Mouse (Mus musculus): ENCODE data around the gene Gm7694. TPM values are rescaled to one million over a fixed set of nuclear protein-coding genes. Genes with fewer than 3 reads are reported as not detected.

The Gm7694 gene
- total RNA-seq, 2 experiments from 2014 or later = 0.45 to 0.51 TPM

DNA sequence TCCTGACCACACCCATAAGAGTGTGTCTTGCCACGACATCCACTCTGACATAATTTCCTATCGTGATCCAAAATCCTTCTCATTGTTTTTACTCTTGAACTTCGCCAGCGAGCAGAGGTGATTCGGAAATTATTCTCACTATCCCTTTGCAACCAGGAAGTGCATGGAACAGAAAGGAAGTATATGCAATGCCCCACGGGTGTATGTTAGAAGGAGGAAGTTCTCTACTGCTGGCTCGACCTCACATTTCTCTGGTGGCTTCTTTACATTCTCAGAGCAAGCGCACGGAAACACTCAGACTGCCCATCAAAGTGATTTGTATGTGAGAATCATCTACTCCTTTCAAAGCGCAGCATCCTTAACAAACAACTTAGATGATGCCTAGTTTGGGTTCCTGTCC, 1.1 kb downstream of the Gm7694 start:
- intact Hi-C loops (cut with DNase I) = no loop called here
- no peak for DNase-seq
- Histone ChIP-seq H3K27ac (no peak overlapping the region), H3K4me3 (no peak overlapping the region)
- TF ChIP-seq CTCF (IDR thresholded peaks at IDR 0.05) = no peak

DNA sequence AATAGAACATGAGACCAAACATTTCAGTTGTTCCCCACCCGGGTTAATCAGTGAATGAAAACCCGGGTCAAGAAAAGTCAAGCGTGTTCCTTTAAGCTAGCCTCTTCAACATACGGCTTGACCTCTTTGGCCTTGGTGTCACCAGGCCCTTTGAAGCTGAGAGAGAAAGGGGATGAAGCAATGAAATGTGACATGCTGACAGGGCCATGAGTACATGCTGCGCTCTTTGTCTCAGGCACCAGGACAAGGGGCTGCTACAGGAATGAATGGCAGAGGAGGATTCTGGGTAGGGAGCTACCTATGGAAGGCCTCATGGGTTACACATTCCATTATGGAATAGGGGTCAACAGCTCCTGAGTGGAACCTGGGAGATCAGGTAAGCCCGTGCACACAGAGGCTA, 3.0 kb downstream of the Gm7694 start:
- no peak for DNase-seq
- intact Hi-C loops (cut with DNase I) = no loop called here
- TF ChIP-seq CTCF (IDR thresholded peaks at IDR 0.05) = no peak

DNA sequence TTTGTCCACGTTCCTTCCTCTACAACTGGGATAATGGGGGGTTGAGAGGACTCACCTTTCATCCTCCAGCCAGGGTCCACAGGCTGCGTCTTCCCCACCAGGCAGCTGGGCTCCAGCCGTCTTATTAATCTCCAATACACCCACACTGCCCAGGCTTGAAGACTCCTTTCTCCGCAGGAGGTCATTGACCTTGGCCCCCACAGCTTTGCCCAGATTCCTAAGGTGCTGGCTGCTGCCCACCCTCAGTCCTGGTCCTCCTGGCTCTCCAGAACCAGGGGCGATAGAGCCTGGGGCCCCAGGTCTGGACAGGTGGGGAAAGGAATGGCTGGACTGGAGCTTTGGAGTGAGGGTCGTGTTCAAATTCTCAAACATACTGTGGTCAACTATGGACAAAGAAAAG, 3.7 kb downstream of the Gm7694 start:
- H3K4me3 ChIP-seq = no peak overlapping the region
- DNase-seq = no peak
- TF ChIP-seq CTCF (IDR thresholded peaks at IDR 0.05) = no peak
- intact Hi-C loops (cut with DNase I) = no loop called here
- no peak overlapping the region for H3K27ac ChIP-seq

More for the DNA sequence above, 3.0 kb downstream of the Gm7694 start:
- no peak overlapping the region for H3K4me3 ChIP-seq
- no peak overlapping the region for H3K27ac ChIP-seq

DNA sequence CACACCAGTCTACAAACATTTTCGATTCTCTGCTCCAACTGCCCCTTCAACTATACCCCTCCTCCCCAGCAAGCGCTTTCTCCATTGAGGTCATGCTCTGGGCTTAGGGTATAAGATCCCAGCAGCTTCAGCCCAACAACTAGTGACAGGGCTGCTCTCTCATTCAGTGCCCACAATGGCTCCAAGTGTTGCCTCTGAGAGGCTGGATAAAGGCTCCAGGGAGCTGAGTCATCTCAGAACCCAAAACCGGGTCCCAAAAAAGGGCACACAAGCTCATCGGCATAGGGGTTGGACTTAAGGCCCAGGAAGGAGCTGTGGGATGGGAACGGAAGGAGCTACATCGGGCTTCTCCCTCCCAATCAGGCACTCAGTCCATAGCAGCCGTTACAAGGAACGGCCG, 4.4 kb downstream of the Gm7694 start:
- Histone ChIP-seq H3K4me3 (no peak overlapping the region), H3K27ac (no peak overlapping the region)
- DNase-seq = no peak
- no peak for TF ChIP-seq CTCF (IDR thresholded peaks at IDR 0.05)
- intact Hi-C loops (cut with DNase I) = no loop called here

DNA sequence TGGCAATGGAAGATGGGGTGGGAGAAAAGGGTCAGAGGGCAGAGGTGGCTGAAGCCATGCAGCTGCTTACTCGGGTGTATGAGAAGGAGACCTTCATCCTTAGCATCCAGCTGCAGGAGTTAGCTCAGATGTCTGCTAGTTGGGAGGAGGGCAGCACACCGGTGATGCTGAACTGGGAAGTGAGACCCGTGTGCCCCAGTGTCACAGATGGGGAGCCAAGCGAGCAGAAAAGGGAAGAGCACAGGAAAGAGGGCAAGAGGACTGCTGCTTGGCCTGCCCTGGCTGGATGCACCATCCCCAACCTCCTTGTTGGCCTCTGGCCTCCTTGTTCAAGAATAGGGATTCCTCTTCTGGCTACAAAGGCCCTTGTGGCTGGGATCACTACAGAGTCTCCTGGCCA, 6.6 kb downstream of the Gm7694 start:
- intact Hi-C loops (cut with DNase I) = loop anchor here (1.0 kb wide), 1 partner anchor 11 kb away; no protein-coding TSS in a partner anchor
- no peak for DNase-seq
- no peak overlapping the region for H3K27ac ChIP-seq
- H3K4me3 ChIP-seq = no peak overlapping the region
- TF ChIP-seq CTCF (IDR thresholded peaks at IDR 0.05) = no peak

DNA sequence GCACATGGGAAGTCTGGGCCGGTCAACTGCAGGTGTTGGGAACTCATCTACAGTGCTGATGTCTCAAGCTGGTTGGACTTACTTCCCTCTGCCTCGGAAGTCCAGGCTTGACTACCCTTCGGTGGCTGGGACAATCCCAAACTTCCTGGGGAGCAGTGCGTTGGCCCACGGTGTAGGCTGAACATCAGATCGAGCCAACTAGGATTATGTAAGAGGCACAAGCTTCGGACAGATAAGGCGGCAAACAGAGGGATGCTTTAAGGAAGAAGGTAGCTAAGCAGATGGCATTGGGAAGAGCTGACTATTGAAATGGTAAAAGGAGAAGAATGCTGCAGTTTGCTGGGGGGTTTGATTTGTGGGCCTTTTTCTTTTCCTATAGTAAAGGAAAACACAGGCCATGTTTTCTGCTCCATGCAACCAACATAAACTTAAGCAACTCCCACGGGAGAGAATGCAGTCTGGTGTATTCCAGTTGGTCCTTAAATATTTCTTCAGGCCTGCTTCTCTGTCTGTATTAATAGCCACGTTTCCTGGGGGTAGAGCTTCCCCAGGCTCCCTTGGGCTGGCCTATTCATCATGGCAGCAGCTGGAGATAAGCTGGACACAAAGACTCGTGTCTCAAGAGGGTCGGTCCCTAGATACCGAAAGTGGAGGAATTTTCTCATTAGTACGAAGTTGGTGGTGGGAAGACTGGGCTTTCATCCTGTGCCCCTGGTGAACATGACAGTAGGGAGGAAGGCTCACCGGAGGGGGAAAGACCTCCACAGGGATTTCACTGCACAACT, 11.2 kb downstream of the Gm7694 start:
- intact Hi-C loops (cut with DNase I) = no loop called here
- Histone ChIP-seq H3K27ac (no peak overlapping the region), H3K4me3 (no peak overlapping the region)
- no peak for TF ChIP-seq CTCF (IDR thresholded peaks at IDR 0.05)
- no peak for DNase-seq

DNA sequence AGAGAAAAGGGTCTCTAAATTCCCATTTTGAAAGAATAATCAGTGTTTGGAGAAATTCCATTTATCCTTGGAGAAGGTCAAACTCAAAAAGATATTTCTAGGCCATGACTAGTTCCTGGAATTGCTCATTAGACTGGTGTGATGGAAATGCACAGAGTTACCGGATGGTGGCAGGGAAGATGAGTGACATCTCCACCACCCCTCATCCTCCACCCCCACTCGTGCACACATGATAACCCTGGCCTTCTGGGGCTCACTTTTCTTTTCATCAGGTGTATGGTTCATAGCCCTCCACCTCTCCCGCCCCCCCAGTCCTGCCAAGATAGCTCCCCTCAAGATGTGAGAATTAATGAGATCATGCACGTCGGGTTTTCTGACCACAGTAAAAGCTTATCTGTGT, 12.9 kb downstream of the Gm7694 start:
- intact Hi-C loops (cut with DNase I) = no loop called here
- Histone ChIP-seq H3K27ac (no peak overlapping the region), H3K4me3 (no peak overlapping the region)
- DNase-seq = no peak
- TF ChIP-seq CTCF (IDR thresholded peaks at IDR 0.05) = no peak

DNA sequence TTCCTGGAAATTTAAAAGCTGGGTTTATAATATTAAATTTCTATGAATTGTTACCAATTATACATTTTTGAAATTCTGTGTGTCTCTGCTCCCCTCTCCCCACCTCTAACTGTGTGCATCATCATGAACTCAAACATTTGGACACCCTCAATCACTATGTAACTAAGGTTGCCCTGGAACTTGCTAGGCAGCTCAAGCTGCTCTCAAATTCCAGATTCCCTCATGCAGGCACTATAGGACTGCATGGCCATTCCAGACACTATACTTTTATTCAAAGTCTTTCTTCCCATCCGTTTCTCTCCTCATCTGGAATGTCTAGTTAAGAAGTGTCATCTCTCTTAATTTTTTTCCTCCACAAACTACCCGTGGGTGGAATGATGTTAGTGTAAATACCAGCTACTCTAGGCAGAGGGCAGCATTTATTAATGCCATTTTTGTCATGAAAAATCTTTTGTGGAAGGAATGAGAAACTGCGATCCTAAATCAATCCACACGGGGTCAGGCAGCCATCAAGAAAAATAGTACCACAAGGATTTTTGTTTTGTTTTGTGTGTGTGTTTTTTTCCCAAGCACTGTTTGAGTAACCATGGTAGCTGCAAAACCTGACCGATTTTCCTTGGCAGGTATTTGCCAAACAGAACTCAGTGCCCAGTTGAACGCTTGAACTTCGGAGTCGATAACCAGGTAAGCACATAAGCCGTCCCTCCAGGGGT, 13.7 kb downstream of the Gm7694 start:
- intact Hi-C loops (cut with DNase I) = loop anchor here (1.0 kb wide), 1 partner anchor 321 kb away; no protein-coding TSS in a partner anchor
- Histone ChIP-seq H3K27ac (no peak overlapping the region), H3K4me3 (no peak overlapping the region)
- DNase-seq = no peak
- peak; percentile 73 for TF ChIP-seq CTCF (IDR thresholded peaks at IDR 0.05)

DNA sequence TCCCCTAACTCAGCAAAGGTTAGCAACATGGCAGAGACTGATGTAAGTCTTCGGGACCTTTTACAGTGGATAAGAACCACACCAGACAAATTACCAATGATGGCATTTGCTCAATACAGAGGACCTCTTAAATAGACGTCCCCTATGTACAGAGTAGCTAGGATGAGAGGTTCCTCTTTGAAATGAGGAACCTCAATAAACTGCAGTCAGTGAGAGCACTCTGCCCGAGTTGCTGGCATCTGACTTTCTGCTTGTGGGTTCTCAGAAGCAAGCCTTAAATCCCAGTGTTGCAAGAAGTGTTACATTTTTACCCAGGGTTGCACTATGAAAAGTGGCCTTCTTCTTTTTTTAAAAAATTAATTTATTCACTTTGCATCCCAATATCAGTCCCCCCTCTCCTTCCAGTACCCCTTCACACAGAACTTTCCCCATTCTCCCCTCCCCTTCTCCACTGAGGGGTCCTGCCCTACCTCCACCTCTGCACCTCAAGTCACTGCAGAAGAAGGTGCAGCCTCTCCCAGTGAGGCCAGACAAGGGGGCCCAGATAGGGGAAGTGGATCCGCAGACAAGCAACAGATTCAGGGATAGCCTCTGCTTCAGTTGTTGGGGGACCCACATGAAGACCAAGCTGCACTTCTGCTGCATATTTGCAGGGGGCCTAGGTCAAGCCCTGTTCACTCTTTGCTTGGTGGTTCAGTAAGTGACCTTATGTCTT, 23.6 kb downstream of the Gm7694 start:
- Histone ChIP-seq H3K27ac (no peak overlapping the region), H3K4me3 (no peak overlapping the region)
- TF ChIP-seq CTCF (IDR thresholded peaks at IDR 0.05) = no peak
- DNase-seq = no peak
- intact Hi-C loops (cut with DNase I) = no loop called here

DNA sequence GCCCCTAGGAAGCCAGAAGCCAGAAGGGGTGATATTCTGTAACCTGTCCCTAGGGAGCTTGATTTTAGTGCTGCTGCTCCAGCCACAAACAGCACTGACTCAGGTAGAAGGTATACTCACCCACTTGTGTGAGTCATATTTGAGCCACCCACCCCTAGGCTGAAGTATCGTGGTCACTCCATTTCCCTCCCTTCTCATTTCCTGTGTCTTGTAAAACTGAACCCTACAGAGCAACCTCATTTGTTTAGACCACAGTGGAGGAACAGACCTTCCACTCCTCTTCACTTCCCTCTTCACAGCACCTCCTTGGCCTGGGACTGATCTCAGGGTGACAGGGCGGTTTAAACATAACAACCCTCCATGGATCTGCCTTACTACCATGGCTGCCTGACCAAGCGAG, 29.1 kb downstream of the Gm7694 start, which contains the start of gene Sh2d1b1:
Gene Sh2d1b1 (plus strand): TSS at position 305 of the 400 bp plus-strand sequence.
- intact Hi-C loops (cut with DNase I) = no loop called here
- DNase-seq = no peak
- no peak for TF ChIP-seq CTCF (IDR thresholded peaks at IDR 0.05)
- no peak within 1 kb of the TSS for H3K4me3 ChIP-seq
- no peak within 1 kb of the TSS for H3K27ac ChIP-seq

DNA sequence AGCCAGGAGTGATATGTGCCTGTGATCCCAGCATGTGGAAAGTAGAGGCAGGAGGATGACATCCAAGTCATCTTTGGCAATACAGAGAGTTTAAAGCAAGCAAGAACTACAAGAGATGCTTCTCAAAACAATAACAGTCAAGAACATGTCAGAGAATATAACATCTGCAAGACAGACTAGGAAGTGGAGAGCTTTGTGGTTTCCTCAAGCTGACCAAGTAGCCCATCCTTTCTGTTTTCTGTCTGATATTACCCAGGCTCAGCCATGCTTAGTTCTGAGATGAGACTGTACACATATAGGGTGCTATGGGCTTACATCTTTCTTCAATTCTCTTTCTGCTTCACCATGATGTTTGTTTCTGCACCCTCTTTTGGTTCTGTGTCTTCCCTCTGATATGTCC, 32.9 kb downstream of the Gm7694 start:
- no peak for TF ChIP-seq CTCF (IDR thresholded peaks at IDR 0.05)
- intact Hi-C loops (cut with DNase I) = no loop called here
- H3K27ac ChIP-seq = no peak overlapping the region
- DNase-seq = no peak
- H3K4me3 ChIP-seq = no peak overlapping the region

DNA sequence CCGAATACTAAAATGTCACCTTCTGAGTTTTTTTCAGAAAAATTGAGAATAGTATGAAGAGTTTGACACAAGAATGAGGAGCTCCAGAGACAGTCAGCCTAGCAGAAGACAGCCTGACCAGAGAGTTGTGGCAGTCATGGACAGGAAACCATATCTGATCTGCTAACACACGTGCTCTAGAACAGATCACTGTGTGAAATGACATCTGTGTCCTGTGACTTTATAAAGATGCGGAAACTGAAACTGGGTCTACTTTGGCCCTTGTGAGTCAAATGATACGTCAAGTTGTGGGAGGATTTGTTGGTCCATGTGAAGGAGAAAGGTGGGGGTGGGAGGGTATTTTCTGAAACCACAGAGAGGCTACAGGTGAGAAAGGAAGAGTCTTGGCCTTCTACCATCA, 35.4 kb downstream of the Gm7694 start:
- intact Hi-C loops (cut with DNase I) = no loop called here

DNA sequence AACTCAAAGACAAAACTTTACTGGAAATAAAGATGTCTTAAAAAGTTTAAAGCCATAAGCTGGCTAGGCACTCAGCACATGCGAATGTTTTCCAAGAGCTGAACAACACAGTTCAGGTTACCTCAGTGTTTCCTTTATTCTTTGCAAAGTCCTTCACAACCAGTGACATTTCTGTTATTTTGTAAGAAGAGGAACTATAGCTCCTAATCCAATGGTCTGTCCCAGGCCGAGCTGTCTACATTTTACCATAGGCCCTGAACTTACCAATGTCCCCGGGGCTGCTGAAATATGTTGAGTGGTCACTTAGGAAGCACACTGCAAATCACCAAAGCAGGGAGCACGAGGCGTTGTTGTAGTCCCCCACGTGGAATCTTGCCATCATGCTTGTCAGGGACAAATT, 35.9 kb downstream of the Gm7694 start:
- TF ChIP-seq CTCF (IDR thresholded peaks at IDR 0.05) = no peak
- intact Hi-C loops (cut with DNase I) = no loop called here
- H3K4me3 ChIP-seq = no peak overlapping the region
- H3K27ac ChIP-seq = no peak overlapping the region
- no peak for DNase-seq

More for the DNA sequence above, 35.4 kb downstream of the Gm7694 start:
- no peak for TF ChIP-seq CTCF (IDR thresholded peaks at IDR 0.05)
- H3K27ac ChIP-seq = no peak overlapping the region
- no peak overlapping the region for H3K4me3 ChIP-seq
- DNase-seq = no peak
